Mouse (Mus musculus) embryonic facial prominence, embryonic 14.5 days (tissue): Measurements from ENCODE around the gene Sephs1. TPM values are rescaled to one million over a fixed set of nuclear protein-coding genes. Genes with fewer than 3 reads are reported as not detected.

ENCODE experiments used
- ATAC-seq: fragments of 200-750 bp; cut with Nextera tagmentation; 2 replicates; pipeline ENCODE4 v1.8.0; 2017; ENCODE audit warnings: low read depth, moderate number of reproducible peaks, moderate TSS enrichment
- DNase-seq: peaks from one replicate; pipeline ENCODE4 v3.0.0-alpha.2; 2015; ENCODE audit warnings: low spot score
- H3K27ac ChIP-seq: fragments of 300-500 bp; sonication (generic); replicated peaks from 2 replicates; pipeline ENCODE4 v1.5.1; 2014; ENCODE audit warnings: low read depth, mild to moderate bottlenecking, low read length, moderate library complexity
- H3K27me3 ChIP-seq: fragments of 300-500 bp; sonication (generic); replicated peaks from 2 replicates; pipeline ENCODE4 v1.6.1; 2014; ENCODE audit warnings: low read length; ENCODE audit not compliant: control insufficient read depth, insufficient read depth
- H3K36me3 ChIP-seq: fragments of 300-500 bp; sonication (generic); 2 replicates; pipeline ENCODE4 v1.6.1; 2014; ENCODE audit warnings: low read length, mixed read lengths; ENCODE audit not compliant: control insufficient read depth, insufficient read depth
- H3K4me1 ChIP-seq: fragments of 300-500 bp; sonication (generic); 2 replicates; pipeline ENCODE4 v1.6.1; 2014; ENCODE audit warnings: antibody characterized with exemption, low read length; ENCODE audit not compliant: control insufficient read depth, insufficient read depth
- H3K4me2 ChIP-seq: fragments of 300-500 bp; sonication (generic); 2 replicates; pipeline ENCODE4 v1.6.1; 2014; ENCODE audit warnings: low read depth, mild to moderate bottlenecking, low read length, moderate library complexity, mixed read lengths
- H3K4me3 ChIP-seq: fragments of 300-500 bp; sonication (generic); 2 replicates; pipeline ENCODE4 v1.5.1; 2014; ENCODE audit warnings: low read depth, mild to moderate bottlenecking, low read length
- H3K9ac ChIP-seq: fragments of 300-500 bp; sonication (generic); 2 replicates; pipeline ENCODE4 v1.6.1; 2014; ENCODE audit warnings: low read depth, mild to moderate bottlenecking, low read length, moderate library complexity, mixed read lengths
- H3K9me3 ChIP-seq: fragments of 300-500 bp; sonication (generic); 2 replicates; pipeline ENCODE4 v1.6.1; 2016; ENCODE audit warnings: low read length; ENCODE audit not compliant: control insufficient read depth
- WGBS: fragments of 180-500 bp; shearing (Covaris S2); extraction: QIAGEN DNeasy Blood & Tissue Kit; methylation state at CpG from one replicate; pipeline ENCODE4 v1.1.7; 2014; 5-methylcytosine and 5-hydroxymethylcytosine counted together
- polyA plus RNA-seq: library from polyadenylated mRNA; unstranded; fragments of >200 nt; fragmentation: Nextera tagmentation; extraction: Ambion mirVana; gene quantifications from 2 replicates; pipeline ENCODE4 v1.2.1, GENCODE M21; 2014

Sephs1 gene
- polyA plus RNA-seq, 1 experiment from 2014 or later, result 76.1 TPM

DNA sequence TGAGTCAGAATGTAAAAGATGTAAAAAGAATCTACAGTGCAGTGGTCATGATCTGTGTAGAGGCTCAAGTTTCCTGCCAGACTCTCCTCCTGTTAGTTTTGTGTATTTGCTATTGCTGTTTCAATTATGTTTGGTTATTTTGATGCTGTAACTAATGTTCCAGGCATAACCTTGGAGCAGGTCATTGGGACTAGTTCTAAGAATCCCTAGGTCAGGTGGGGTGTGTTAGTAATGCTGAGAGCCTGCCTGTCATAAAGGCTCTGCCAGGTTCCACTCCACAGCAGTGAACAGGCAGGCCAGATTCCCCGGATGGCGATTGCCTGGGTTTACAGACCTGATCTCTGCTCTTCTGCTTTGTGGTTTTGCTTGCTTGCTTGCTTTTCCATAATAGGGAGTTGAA is 14.2 kb downstream of the Sephs1 start:
- peaks cover 84% of the 10 kb centered on the region for H3K36me3 ChIP-seq
- no peak for DNase-seq
- H3K4me1 ChIP-seq, result no peaks in the 10 kb centered on the region
- H3K27ac ChIP-seq, result no peak overlapping the region
- 78% methylated on average over 2 of the region's 2 CpGs for WGBS
- no peaks in the 10 kb centered on the region for H3K9me3 ChIP-seq
- H3K27me3 ChIP-seq, result no peaks in the 10 kb centered on the region
- ATAC-seq, result no peak
- H3K9ac ChIP-seq, result no peak overlapping the region
- no peak overlapping the region for H3K4me2 ChIP-seq
- no peak overlapping the region for H3K4me3 ChIP-seq

DNA sequence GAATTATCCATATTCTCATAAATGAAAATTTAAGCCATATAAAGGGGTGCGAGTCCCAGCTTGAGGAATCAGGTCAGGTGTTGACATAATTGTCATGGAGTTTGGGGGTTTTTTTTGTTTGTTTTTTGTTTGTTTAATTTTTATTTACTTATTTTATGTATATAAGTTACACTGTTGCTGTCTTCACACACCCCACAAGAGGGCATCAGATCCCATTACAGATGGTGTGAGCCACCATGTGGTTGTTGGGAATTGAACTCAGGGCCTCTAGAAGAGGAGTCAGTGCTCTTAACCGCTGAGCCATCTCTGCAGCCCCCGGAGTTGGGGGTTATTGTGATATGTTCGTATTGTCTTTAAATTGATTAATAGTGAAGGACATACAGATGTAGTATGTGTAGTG is 15.6 kb downstream of the Sephs1 start:
- 94% methylated on average over 4 of the region's 4 CpGs for WGBS
- H3K9ac ChIP-seq, result no peak overlapping the region
- H3K36me3 ChIP-seq, result peaks cover 84% of the 10 kb centered on the region
- no peak overlapping the region for H3K4me2 ChIP-seq
- no peaks in the 10 kb centered on the region for H3K9me3 ChIP-seq
- ATAC-seq (no peak), DNase-seq (no peak)
- H3K27ac ChIP-seq, result no peak overlapping the region
- no peaks in the 10 kb centered on the region for H3K27me3 ChIP-seq
- no peaks in the 10 kb centered on the region for H3K4me1 ChIP-seq
- H3K4me3 ChIP-seq, result no peak overlapping the region

DNA sequence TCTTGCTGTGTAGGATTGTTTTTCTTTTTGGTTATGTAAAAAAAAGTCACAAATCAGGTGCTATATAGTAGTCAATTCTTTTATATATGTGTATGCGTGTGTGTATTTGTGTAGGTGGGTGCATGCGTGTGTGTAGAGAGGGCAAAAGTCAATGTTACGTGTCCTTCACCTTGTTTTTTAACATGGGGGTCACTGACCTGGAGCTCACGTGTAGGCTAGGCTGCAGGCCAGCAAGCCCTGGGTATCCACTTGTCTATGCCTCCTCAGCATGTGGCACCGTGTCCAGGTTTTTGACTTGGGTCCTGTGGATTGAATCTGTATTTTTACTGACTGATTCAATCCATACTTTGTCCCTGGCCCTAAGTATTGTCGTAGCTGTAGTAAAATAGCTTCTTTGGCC is 19.3 kb downstream of the Sephs1 start:
- no peak overlapping the region for H3K4me3 ChIP-seq
- H3K27me3 ChIP-seq, result no peaks in the 10 kb centered on the region
- no peak overlapping the region for H3K4me2 ChIP-seq
- H3K27ac ChIP-seq, result no peak overlapping the region
- ATAC-seq (no peak), DNase-seq (no peak)
- H3K9ac ChIP-seq, result no peak overlapping the region
- H3K9me3 ChIP-seq, result no peaks in the 10 kb centered on the region
- H3K4me1 ChIP-seq, result no peaks in the 10 kb centered on the region
- H3K36me3 ChIP-seq, result peaks cover 80% of the 10 kb centered on the region
- 91% methylated on average over 6 of the region's 6 CpGs for WGBS

DNA sequence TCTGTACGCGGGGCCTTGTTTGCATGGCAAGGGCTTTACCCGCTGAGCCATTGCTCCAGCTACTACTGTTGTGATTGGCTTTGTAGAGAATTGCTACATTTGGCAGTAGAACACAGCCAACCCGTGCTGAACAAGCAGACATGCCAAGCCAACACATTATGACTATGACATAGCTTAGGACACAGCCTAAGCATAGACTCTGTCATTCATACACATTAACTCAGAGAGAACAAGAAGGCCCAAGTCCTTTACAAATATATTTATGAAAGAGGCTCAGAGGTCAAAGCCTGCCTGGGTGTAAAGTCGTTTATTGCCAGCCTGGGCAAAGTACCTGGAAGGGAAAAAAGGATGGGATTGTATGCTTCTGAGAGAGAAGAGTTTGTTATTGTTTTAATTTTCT is 21.0 kb downstream of the Sephs1 start:
- ATAC-seq (no peak), DNase-seq (no peak)
- WGBS, result 93% methylated on average over 5 of the region's 5 CpGs
- Histone ChIP-seq H3K36me3 (peaks cover 80% of the 10 kb centered on the region), H3K27ac (no peak overlapping the region), H3K4me3 (no peak overlapping the region), H3K4me1 (no peaks in the 10 kb centered on the region), H3K27me3 (no peaks in the 10 kb centered on the region), H3K4me2 (no peak overlapping the region), H3K9me3 (no peaks in the 10 kb centered on the region), H3K9ac (no peak overlapping the region)

DNA sequence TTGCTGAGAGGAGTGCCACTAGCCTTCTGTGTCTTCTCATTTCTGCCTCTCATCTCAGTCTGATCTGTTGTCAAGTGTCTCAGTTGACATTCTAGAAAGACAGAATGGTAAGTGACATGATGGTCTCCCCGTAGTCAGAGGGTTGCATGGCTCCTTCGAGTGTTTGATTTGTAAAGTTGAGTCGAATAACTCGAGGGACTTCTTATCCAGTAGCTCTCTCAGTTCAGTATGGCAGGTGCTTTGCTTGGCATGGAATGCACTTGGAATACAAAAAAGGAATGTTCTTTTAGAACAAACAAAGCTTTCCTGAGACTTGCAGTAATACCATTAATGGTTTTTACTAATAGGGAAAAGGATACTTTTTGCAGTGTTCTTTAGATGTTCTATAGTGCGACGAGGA is 25.8 kb downstream of the Sephs1 start:
- Histone ChIP-seq H3K4me1 (no peaks in the 10 kb centered on the region), H3K9ac (no peak overlapping the region), H3K27ac (no peak overlapping the region), H3K4me3 (no peak overlapping the region), H3K27me3 (no peaks in the 10 kb centered on the region), H3K36me3 (peaks cover 51% of the 10 kb centered on the region), H3K9me3 (0 out of 2 replicates have a peak, but pooled peaks cover under 1% of the 10 kb centered on the region), H3K4me2 (no peak overlapping the region)
- ATAC-seq (no peak), DNase-seq (no peak)
- 92% methylated on average over 6 of the region's 6 CpGs for WGBS

DNA sequence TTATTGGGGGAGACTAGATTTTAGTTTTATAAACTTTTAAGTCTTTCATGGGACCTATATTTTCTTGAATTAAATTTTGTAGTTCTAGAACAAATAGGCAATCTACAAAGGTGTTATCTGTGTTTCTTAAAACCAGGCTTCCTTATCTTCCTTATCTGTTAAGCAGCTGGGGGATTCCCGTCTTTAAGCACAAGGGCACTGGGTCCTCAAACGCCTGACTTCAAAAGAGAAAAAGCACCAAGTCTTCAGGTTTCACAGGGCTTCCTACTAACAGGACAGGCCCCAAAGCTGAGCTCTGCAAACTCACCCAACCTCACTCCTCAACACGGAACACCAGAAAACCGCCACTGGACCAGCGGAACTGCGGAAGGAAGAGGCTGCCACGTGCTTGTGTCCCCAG is 26.6 kb downstream of the Sephs1 start:
- Histone ChIP-seq H3K27ac (no peak overlapping the region), H3K9ac (no peak overlapping the region), H3K27me3 (no peaks in the 10 kb centered on the region), H3K9me3 (peaks cover 6% of the 10 kb centered on the region; the same call in 1 of the 2 replicates), H3K4me3 (no peak overlapping the region), H3K4me2 (no peak overlapping the region), H3K4me1 (no peaks in the 10 kb centered on the region), H3K36me3 (peaks cover 47% of the 10 kb centered on the region)
- ATAC-seq, result no peak
- DNase-seq, result no peak
- 85% methylated on average over 7 of the region's 7 CpGs for WGBS

DNA sequence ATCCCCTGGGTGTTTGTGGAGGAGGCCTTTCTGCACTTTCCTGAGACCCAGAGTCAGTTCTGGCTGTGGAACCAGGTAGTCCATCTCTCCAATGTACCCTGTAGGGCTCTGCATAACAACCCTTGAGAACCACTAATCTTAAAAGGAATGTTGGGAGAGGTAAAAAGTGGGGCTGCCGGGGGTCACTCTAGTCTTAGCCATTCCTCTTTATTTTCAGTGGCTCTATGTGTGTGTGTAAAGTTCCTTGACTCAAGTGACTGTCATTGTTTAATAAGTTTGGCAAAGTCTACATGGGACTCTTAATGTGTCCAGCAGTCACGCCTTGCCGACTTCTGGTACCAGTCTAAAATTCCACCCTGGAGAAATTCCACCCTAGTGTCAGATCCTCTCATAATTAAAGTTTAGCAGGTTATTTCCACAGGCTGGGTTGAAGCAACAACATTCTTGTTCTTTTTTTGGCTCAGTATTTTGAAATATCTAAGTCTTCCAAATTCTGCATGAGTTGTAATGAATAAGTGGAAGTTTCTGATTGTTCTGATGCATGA is 27.5 kb downstream of the Sephs1 start:
- H3K27ac ChIP-seq, result no peak overlapping the region

DNA sequence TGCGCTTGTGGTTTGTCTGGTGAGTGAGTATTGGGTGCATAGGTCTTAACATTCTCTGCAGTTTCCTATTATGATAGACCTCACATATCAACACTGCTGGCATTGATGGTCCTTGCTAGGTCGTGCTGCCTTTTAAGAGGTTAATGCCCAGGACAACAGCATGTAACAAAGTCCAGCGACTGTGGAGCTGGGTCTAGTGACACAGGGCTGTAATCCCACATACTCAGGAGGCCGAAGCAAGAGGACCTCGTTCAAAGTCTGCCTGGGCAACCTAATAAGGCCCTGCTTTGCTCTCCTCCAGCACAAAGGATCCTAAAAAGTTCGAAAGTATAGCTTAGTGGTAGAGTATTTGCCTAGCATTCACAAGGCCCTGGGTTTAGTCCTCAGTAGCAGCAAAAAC is 28.5 kb downstream of the Sephs1 start:
- no peak overlapping the region for H3K27ac ChIP-seq
- 70% methylated on average over 6 of the region's 6 CpGs for WGBS

More for the DNA sequence above, 27.5 kb downstream of the Sephs1 start:
- Histone ChIP-seq H3K27me3 (no peaks in the 10 kb centered on the region), H3K4me1 (no peaks in the 10 kb centered on the region), H3K4me3 (no peak overlapping the region), H3K9me3 (peaks cover 6% of the 10 kb centered on the region; the same call in 1 of the 2 replicates), H3K36me3 (peaks cover 47% of the 10 kb centered on the region), H3K4me2 (no peak overlapping the region), H3K9ac (no peak overlapping the region)
- no peak for DNase-seq
- no peak for ATAC-seq
- 87% methylated on average over 3 of the region's 3 CpGs for WGBS

DNA sequence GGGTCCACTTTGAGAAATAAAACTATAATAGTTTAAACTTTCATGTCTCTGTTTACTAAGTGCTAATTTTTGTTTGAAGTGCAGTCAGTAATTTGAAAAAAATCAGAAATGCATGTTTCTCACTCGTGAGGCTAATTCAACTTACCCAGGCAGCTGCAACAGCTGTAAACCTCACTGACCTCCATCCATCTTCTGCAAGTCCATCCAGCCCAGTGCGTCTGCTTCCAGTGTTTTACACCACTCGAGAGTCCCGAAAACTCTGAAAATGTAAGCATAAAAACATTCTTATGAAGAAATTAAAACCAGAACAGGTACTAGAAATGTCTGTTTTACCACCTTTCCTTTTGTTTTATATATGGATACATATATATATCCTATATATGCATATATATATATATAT is 29.2 kb downstream of the Sephs1 start:
- ATAC-seq, result no peak
- no peak for DNase-seq
- Histone ChIP-seq H3K9me3 (peaks cover 6% of the 10 kb centered on the region; the same call in 1 of the 2 replicates), H3K27me3 (no peaks in the 10 kb centered on the region), H3K36me3 (peaks cover 34% of the 10 kb centered on the region), H3K9ac (no peak overlapping the region), H3K4me3 (no peak overlapping the region), H3K27ac (no peak overlapping the region), H3K4me2 (no peak overlapping the region), H3K4me1 (no peaks in the 10 kb centered on the region)
- 65% methylated on average over 4 of the region's 4 CpGs for WGBS

More for the DNA sequence above, 28.5 kb downstream of the Sephs1 start:
- ATAC-seq (no peak), DNase-seq (no peak)
- H3K9me3 ChIP-seq, result peaks cover 6% of the 10 kb centered on the region; the same call in 1 of the 2 replicates
- no peaks in the 10 kb centered on the region for H3K27me3 ChIP-seq
- no peak overlapping the region for H3K9ac ChIP-seq
- no peak overlapping the region for H3K4me3 ChIP-seq
- peaks cover 40% of the 10 kb centered on the region for H3K36me3 ChIP-seq
- no peak overlapping the region for H3K4me2 ChIP-seq
- H3K4me1 ChIP-seq, result no peaks in the 10 kb centered on the region
